Mouse (Mus musculus): Measurements from ENCODE around the gene Cyct. TPM values are rescaled to one million over a fixed set of nuclear protein-coding genes. Genes with fewer than 3 reads are reported as not detected.
A peak's percentile ranks its signal among the peaks of the same experiment; 100 is the strongest.

The Cyct gene
- not detected in 2 replicates for polyA plus RNA-seq (2012; rRNA removed)

GRCm38 (mm10) chr2:76360226-76360625, at the start of gene Cyct:
Cyct (minus strand) TSS chr2:76360450.
- DNase-seq (ENCODE audit: low read depth): no peak
- TF ChIP-seq POLR2A (IDR thresholded peaks at IDR 0.05; ENCODE audit: borderline replicate concordance, extremely low read depth, insufficient read depth, insufficient read length, poor library complexity, severe bottlenecking) (no peak), CTCF (IDR thresholded peaks at IDR 0.05; ENCODE audit: borderline replicate concordance, extremely low read depth, insufficient read depth, insufficient read length) (no peak)

GRCm38 (mm10) chr2:76409986-76410385, 49.7 kb upstream of the Cyct start:
- no peak for TF ChIP-seq CTCF (IDR thresholded peaks at IDR 0.05; ENCODE audit: borderline replicate concordance, extremely low read depth, insufficient read depth, insufficient read length)
- TF ChIP-seq POLR2A (IDR thresholded peaks at IDR 0.05; ENCODE audit: borderline replicate concordance, extremely low read depth, insufficient read depth, insufficient read length, poor library complexity, severe bottlenecking): no peak

GRCm38 (mm10) chr2:76409526-76409925, 49.3 kb upstream of the Cyct start:
- DNase-seq (ENCODE audit: low read depth): no peak
- TF ChIP-seq POLR2A (IDR thresholded peaks at IDR 0.05; ENCODE audit: borderline replicate concordance, extremely low read depth, insufficient read depth, insufficient read length, poor library complexity, severe bottlenecking) (no peak), CTCF (IDR thresholded peaks at IDR 0.05; ENCODE audit: borderline replicate concordance, extremely low read depth, insufficient read depth, insufficient read length) (no peak)

More at GRCm38 (mm10) chr2:76409986-76410385, 49.7 kb upstream of the Cyct start:
- no peak for DNase-seq (ENCODE audit: low read depth)

- no peak for TF ChIP-seq CTCF (IDR thresholded peaks at IDR 0.05; ENCODE audit: borderline replicate concordance, extremely low read depth, insufficient read depth, insufficient read length)
- no peak for TF ChIP-seq POLR2A (IDR thresholded peaks at IDR 0.05; ENCODE audit: borderline replicate concordance, extremely low read depth, insufficient read depth, insufficient read length, poor library complexity, severe bottlenecking)
- peak; percentile 81 for DNase-seq (ENCODE audit: low read depth)
Observed at GRCm38 (mm10) chr2:76406937-76407441, 46.7 kb upstream of the Cyct start.

GRCm38 (mm10) chr2:76406151-76406936, 46.1 kb upstream of the Cyct start, which contains the start of gene Osbpl6:
Osbpl6 (plus strand) TSS chr2:76406508.
- DNase-seq (ENCODE audit: low read depth): peak; percentile 88
- TF ChIP-seq CTCF (IDR thresholded peaks at IDR 0.05; ENCODE audit: borderline replicate concordance, extremely low read depth, insufficient read depth, insufficient read length) (no peak), POLR2A (IDR thresholded peaks at IDR 0.05; ENCODE audit: borderline replicate concordance, extremely low read depth, insufficient read depth, insufficient read length, poor library complexity, severe bottlenecking) (peak; percentile 88)

GRCm38 (mm10) chr2:76405596-76406150, 45.4 kb upstream of the Cyct start:
- peak; percentile 77 for DNase-seq (ENCODE audit: low read depth)
- no peak for TF ChIP-seq CTCF (IDR thresholded peaks at IDR 0.05; ENCODE audit: borderline replicate concordance, extremely low read depth, insufficient read depth, insufficient read length)

GRCm38 (mm10) chr2:76400178-76400577, 39.9 kb upstream of the Cyct start:
- DNase-seq (ENCODE audit: low read depth): no peak
- no peak for TF ChIP-seq CTCF (IDR thresholded peaks at IDR 0.05; ENCODE audit: borderline replicate concordance, extremely low read depth, insufficient read depth, insufficient read length)

GRCm38 (mm10) chr2:76386531-76386930, 26.3 kb upstream of the Cyct start:
- no peak for DNase-seq (ENCODE audit: low read depth)
- TF ChIP-seq POLR2A (IDR thresholded peaks at IDR 0.05; ENCODE audit: borderline replicate concordance, extremely low read depth, insufficient read depth, insufficient read length, poor library complexity, severe bottlenecking) (no peak), CTCF (IDR thresholded peaks at IDR 0.05; ENCODE audit: borderline replicate concordance, extremely low read depth, insufficient read depth, insufficient read length) (no peak)

GRCm38 (mm10) chr2:76378646-76379045, 18.4 kb upstream of the Cyct start:
- no peak for TF ChIP-seq POLR2A (IDR thresholded peaks at IDR 0.05; ENCODE audit: borderline replicate concordance, extremely low read depth, insufficient read depth, insufficient read length, poor library complexity, severe bottlenecking)
- no peak for TF ChIP-seq CTCF (IDR thresholded peaks at IDR 0.05; ENCODE audit: borderline replicate concordance, extremely low read depth, insufficient read depth, insufficient read length)
- DNase-seq (ENCODE audit: low read depth): no peak

GRCm38 (mm10) chr2:76374544-76375206, 14.4 kb upstream of the Cyct start:
- TF ChIP-seq CTCF (IDR thresholded peaks at IDR 0.05; ENCODE audit: borderline replicate concordance, extremely low read depth, insufficient read depth, insufficient read length) (no peak), POLR2A (IDR thresholded peaks at IDR 0.05; ENCODE audit: borderline replicate concordance, extremely low read depth, insufficient read depth, insufficient read length, poor library complexity, severe bottlenecking) (no peak)
- no peak for DNase-seq (ENCODE audit: low read depth)

- no peak for DNase-seq (ENCODE audit: low read depth)
- no peak for TF ChIP-seq POLR2A (IDR thresholded peaks at IDR 0.05; ENCODE audit: borderline replicate concordance, extremely low read depth, insufficient read depth, insufficient read length, poor library complexity, severe bottlenecking)
- TF ChIP-seq CTCF (IDR thresholded peaks at IDR 0.05; ENCODE audit: borderline replicate concordance, extremely low read depth, insufficient read depth, insufficient read length): no peak
Observed at GRCm38 (mm10) chr2:76372244-76372643, 12.0 kb upstream of the Cyct start.

- DNase-seq (ENCODE audit: low read depth): no peak
Observed at GRCm38 (mm10) chr2:76370656-76370922, 10.3 kb upstream of the Cyct start.

More at GRCm38 (mm10) chr2:76370656-76370922, 10.3 kb upstream of the Cyct start:
- TF ChIP-seq POLR2A (IDR thresholded peaks at IDR 0.05; ENCODE audit: borderline replicate concordance, extremely low read depth, insufficient read depth, insufficient read length, poor library complexity, severe bottlenecking): no peak
- no peak for TF ChIP-seq CTCF (IDR thresholded peaks at IDR 0.05; ENCODE audit: borderline replicate concordance, extremely low read depth, insufficient read depth, insufficient read length)
